Mouse (Mus musculus): Measurements from ENCODE around the gene Wdr1. TPM values are rescaled to one million over a fixed set of nuclear protein-coding genes. Genes with fewer than 3 reads are reported as not detected.
A peak's percentile ranks its signal among the peaks of the same experiment; 100 is the strongest.
"Not testable (repeated sequence)": the region's sequence is repeated elsewhere in the genome, so short reads cannot be mapped to it uniquely, and the experiment has no call there.

Gene Wdr1
- polyA plus RNA-seq, 1 experiment from 2014 or later, result 274 TPM

DNA sequence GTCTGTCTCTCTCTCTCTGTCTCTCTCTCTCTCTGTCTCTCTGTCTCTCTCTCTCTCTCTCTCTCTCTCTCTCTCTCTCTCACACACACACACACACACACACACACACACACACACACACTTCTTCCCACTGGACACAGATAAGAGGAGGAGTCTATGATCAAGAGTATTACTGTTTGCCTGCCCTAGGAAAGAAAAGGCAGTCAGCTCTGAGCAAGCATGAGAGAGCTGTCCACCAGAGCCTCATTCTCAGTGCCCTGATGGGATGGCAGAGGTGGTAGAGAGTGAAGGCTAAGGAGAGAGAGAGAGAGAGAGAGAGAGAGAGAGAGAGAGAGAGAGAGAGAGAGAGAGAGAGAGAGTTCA, 83.5 kb downstream of the Wdr1 start:
- H3K9ac ChIP-seq (ENCODE audit: low read depth, low read length), result peak overlapping the region; percentile 58
- peak; percentile 68 for ATAC-seq
- not testable (repeated sequence) for H3K27me3 ChIP-seq (replicated peaks; ENCODE audit: control insufficient read depth, insufficient read depth, low read length); H3K36me3 ChIP-seq (ENCODE audit: control insufficient read depth, insufficient read depth, low read length); H3K4me1 ChIP-seq (ENCODE audit: control insufficient read depth, insufficient read depth, low read length); H3K9me3 ChIP-seq (ENCODE audit: control insufficient read depth, low read length)
- H3K27ac ChIP-seq (ENCODE audit: low read length), result peak overlapping the region; percentile 92
- peak overlapping the region; percentile 55 for H3K4me3 ChIP-seq (ENCODE audit: low read length)
- H3K4me2 ChIP-seq (ENCODE audit: low read depth, low read length), result peak overlapping the region; percentile 83

DNA sequence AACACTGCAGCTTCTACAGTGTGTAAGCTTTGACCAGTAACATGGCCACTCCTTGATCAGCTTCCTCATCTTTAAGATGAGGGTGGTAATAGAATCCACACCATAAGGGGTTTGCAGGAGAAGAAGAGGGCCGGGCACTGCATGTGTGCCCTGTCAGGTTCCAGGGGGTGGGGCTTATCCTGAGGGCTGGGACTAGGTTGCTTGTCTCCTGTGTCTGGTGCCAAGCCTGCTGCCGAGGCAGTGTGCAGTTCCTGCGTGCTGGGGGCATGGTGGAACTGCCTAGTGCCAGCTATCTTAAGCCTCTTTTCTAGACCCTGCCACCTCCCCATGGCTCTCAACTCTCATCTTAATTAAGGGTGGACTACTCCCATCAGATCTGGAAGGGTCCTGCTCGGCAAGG, 84.0 kb downstream of the Wdr1 start:
- Histone ChIP-seq H3K27ac (ENCODE audit: low read length) (peak overlapping the region; percentile 23; the same call in 1 of the 2 replicates), H3K4me1 (ENCODE audit: control insufficient read depth, insufficient read depth, low read length) (peaks cover 9% of the 10 kb centered on the region; the same call in 1 of the 2 replicates), H3K9me3 (ENCODE audit: control insufficient read depth, low read length) (no peaks in the 10 kb centered on the region), H3K4me3 (ENCODE audit: low read length) (peak overlapping the region; percentile 55), H3K27me3 (replicated peaks; ENCODE audit: control insufficient read depth, insufficient read depth, low read length) (no peaks in the 10 kb centered on the region), H3K36me3 (ENCODE audit: control insufficient read depth, insufficient read depth, low read length) (no peaks in the 10 kb centered on the region), H3K4me2 (ENCODE audit: low read depth, low read length) (peak overlapping the region; percentile 83), H3K9ac (ENCODE audit: low read depth, low read length) (no peak overlapping the region)
- peak; percentile 51 for ATAC-seq
- 34% methylated on average over 4 of the region's 4 CpGs for WGBS

DNA sequence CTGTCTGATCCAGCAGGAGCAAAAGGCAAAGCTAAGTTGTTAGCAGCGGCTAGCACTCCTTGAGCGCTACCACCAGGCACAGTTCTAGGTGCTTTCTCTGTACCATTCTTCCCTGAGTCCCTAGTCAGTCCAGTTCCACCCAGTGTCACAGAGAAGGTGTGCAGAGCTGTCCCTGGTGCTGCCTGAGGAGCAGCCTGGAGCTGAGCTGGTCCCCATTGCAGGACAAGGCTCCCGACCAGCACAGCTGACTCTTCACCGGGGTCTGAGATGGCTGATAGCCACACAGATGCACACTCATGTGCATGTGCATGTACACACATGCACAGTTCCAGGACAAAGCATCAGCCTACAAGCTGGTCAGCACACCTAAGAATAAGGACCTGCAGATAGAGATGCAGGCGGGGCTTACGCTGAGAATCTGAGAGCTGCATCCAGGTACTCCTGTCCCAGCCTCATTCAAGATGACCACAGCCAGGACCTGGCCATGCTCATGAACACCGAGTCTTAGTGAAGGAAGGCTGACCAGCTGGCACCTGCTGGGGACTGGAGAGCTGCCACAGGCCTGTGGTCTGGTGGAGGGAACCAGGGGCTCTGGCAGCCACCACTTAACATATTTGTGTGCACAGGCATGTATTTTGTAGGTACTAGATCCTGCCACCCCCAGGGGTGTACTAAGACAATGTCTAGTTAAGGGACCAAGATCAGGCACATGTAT, 85.1 kb downstream of the Wdr1 start:
- Histone ChIP-seq H3K9ac (ENCODE audit: low read depth, low read length) (no peak overlapping the region), H3K4me2 (ENCODE audit: low read depth, low read length) (no peak overlapping the region), H3K4me3 (ENCODE audit: low read length) (no peak overlapping the region), H3K27me3 (replicated peaks; ENCODE audit: control insufficient read depth, insufficient read depth, low read length) (no peaks in the 10 kb centered on the region), H3K27ac (ENCODE audit: low read length) (no peak overlapping the region), H3K9me3 (ENCODE audit: control insufficient read depth, low read length) (no peaks in the 10 kb centered on the region), H3K4me1 (ENCODE audit: control insufficient read depth, insufficient read depth, low read length) (peaks cover 9% of the 10 kb centered on the region; the same call in 1 of the 2 replicates), H3K36me3 (ENCODE audit: control insufficient read depth, insufficient read depth, low read length) (no peaks in the 10 kb centered on the region)
- 87% methylated on average over 7 of the region's 7 CpGs for WGBS
- no peak for ATAC-seq

DNA sequence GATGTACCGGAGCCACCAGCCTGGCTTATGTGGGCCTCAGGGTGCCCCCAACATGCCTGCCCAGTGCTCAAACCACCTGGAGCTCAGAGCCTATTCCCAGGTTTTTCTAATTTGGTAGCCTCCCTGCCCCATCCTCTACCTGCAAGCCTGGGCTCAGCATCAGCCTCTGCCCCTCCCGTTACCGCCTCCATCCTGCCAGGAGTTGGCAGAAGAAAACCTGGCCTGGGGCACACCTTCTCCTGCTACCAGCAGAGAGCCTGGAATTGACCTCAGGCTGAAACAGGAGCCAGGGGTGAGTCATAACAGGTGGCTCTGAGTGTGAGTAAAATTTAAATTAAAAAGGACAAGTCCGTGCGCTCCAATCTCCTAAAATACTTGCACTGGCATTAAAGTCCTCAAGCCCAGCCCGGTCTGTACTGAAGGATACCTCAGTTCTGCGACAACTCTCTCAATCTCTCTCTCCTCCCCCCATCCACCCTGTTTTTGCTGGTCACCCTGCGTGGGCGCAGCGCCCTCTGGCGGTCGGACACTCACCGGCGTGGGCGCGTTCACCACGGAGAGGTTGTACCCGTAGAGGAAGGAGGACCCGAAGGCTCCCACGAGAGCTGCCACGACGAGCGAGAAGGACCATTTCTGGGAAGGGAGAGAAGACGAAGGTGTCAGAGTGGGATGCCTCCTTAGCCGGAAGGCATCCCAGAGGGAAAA, 86.0 kb downstream of the Wdr1 start:
- ATAC-seq, result no peak
- no peak overlapping the region for H3K9ac ChIP-seq (ENCODE audit: low read depth, low read length)
- H3K4me1 ChIP-seq (ENCODE audit: control insufficient read depth, insufficient read depth, low read length), result peaks cover 9% of the 10 kb centered on the region; the same call in 1 of the 2 replicates
- H3K36me3 ChIP-seq (ENCODE audit: control insufficient read depth, insufficient read depth, low read length), result no peaks in the 10 kb centered on the region
- H3K27me3 ChIP-seq (replicated peaks; ENCODE audit: control insufficient read depth, insufficient read depth, low read length), result no peaks in the 10 kb centered on the region
- 88% methylated on average over 25 of the region's 25 CpGs for WGBS
- no peak overlapping the region for H3K4me2 ChIP-seq (ENCODE audit: low read depth, low read length)
- H3K4me3 ChIP-seq (ENCODE audit: low read length), result no peak overlapping the region
- no peaks in the 10 kb centered on the region for H3K9me3 ChIP-seq (ENCODE audit: control insufficient read depth, low read length)
- H3K27ac ChIP-seq (ENCODE audit: low read length), result no peak overlapping the region

Other genes starting within 250 kb of the Wdr1 start
- not detected in 2 replicates for gene Drd5, start 243.9 kb downstream of the Wdr1 start, polyA plus RNA-seq (2015; fragmentation: Nextera tagmentation; extraction: Ambion mirVana)
- 2.5 and 2.6 TPM in 2 replicates for gene Slc2a9, start 60.1 kb downstream of the Wdr1 start, polyA plus RNA-seq (2015; fragmentation: Nextera tagmentation; extraction: Ambion mirVana)
- 9.7 and 10.0 TPM in 2 replicates for gene Zfp518b, start 121.6 kb upstream of the Wdr1 start, polyA plus RNA-seq (2015; fragmentation: Nextera tagmentation; extraction: Ambion mirVana)

Data from intestine, embryonic 16.5 days (tissue).